Mouse (Mus musculus) heart, adult 8-10 months (tissue): Measurements from ENCODE around the gene Trappc6b. TPM values are rescaled to one million over a fixed set of nuclear protein-coding genes. Genes with fewer than 3 reads are reported as not detected.
A peak's percentile ranks its signal among the peaks of the same experiment; 100 is the strongest.

Source experiments
- DNase-seq: peaks from one replicate; pipeline ENCODE4 v3.0.0; 2022; ENCODE audit warnings: low spot score
- total RNA-seq, 4 experiments: library from RNA; stranded (reverse); gene quantifications; 2 replicates each; pipeline ENCODE4 v1.2.4; 2022

The Trappc6b gene
- total RNA-seq, 4 experiments from 2014 or later, result 57.6 to 75.2 (median 68.7) TPM

DNA sequence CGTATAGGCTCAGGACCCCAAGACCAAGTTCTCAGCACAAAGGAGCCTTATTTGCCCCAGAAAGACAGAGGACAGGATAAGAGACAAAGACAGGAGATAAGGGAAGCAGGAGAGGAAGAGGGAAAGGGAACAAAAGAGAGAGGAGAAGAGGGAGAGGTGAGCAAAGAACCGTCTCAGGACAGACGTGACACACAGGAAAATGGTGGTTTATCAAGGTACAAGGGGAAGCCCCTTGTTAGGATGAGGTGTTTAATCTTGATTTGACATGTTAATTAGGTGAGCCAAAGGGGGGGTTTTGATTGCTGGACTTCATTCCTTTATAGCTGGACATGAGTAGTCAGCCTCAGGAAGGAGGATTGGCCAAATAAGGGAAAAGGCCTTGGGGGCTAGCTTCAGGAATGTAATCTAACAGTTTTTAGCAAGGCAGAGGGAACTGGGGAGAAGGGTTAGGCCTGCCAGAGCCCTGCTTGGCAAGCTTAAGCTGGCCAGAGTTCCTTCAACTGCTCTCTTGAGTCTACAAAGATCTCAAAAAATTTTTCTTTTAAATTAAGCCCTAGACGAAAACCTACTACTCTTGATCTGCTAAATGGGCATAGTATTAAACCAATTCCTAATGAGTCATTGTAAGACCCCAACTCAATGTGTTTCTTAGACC, 5.9 kb downstream of the Trappc6b start:
- no peak for DNase-seq

DNA sequence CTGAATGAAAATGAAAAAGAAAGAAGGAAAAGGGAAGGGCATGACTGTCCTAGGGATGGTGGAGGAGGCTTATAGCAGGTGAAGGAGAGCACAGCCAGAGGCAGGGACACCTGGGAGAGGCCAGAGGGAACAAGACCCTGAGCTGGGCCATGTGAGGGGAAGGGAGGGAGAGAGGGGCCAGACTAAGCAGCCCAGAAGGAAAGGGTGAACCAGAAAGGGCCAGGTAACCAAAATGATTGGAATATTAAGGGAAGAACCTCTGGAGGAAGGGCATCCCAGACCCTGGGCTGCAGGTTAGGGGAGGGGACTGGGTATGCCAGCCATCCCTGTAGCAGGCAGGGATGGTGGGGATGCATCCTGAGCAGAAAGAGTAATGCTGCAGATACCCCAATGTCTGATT, 7.3 kb downstream of the Trappc6b start:
- DNase-seq, result no peak

DNA sequence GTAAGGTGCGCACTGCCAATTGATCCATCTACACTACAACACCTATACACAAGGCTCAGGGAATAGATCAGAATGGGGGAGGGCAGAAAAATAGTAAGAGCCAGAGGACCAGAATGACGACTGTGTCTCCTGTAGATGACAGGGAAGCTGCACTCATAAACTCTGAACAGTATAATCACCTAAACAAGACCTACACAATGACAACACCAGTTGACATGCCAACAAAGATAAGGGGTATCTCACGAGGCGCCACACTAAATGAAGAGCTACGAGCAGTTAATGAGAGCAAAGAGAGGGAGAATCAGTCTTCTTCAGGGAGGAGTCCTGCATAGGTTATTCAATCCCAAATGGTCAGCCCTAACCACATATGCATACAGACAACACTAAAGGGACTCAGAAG, 8.1 kb downstream of the Trappc6b start:
- no peak for DNase-seq

DNA sequence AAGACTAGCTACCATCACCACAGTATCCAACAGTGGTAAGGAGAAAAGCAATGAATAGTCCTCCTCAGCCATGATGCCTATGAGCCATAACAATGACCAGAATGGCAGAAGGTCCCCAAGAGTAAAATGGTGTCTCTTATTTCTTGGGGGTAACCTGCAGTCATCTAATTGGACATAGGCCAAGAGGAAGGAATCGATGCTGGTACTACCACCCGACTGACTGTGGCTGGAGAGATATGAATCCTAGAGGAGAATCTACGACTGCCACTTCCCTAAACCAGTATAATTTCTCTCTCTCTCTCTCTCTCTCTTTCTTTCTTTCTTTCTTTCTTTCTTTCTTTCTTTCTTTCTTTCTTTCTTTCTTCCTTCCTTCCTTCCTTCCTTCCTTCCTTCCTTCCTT, 8.8 kb downstream of the Trappc6b start:
- no peak for DNase-seq

- no peak for DNase-seq
Measured at GRCm38 (mm10) chr12:59040851-59041250, 20.4 kb downstream of the Trappc6b start.

- DNase-seq, result peak; percentile 13
Measured at GRCm38 (mm10) chr12:59039971-59040844, 21.1 kb downstream of the Trappc6b start.

DNA sequence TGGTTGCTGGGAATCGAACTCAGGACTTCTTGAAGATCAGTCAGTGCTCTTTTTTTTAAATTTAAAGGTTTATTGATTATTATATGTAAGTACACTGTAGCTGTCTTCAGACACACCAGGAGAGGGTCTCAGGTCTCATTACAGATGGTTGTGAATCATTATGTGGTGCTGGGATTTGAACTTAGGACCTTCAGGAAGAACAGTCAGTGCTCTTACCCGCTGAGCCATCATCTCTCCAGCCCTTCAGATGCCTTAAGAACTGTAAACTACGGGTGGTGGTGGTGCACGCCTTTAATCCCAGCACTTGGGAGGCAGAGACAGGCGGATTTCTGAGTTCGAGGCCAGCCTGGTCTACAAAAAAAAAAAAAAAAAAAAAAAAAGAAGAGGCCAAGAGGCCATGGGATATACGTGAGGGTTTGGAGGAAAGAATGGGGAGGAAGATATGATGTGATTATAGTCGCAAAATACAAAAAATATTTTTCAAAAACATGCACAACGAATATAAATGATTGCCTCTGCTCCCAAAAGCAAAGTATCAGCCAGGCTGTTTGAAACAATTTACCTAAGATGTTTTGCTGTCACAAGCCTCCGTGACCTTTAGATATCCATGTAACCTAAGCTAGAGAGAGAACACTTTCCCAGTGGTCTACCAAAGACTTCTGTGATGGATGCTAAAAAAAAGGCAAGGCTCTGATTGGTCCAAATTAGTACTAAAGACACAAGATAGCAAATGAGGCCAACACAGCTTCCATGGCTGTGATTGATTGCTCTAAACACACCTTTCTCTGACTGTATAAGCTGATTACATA, 21.9 kb downstream of the Trappc6b start:
- no peak for DNase-seq

DNA sequence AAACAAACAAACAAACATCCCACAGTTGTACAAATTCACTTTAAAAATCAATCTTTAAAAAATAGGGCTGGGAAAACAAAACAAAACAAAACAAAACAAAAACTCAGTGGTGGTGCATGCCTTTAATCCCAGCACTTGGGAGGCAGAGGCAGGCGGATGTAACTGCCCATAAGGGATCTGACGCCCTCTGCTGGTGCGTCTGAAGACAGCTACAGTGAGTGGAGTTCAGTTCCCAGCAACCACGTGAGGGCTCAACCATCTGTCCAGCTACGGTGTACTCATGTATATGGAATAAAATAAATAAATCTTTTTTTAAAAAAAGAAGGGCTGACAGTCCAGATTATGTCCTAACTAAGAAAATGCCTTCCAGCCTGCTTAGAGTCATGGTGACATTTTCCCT, 29.2 kb downstream of the Trappc6b start:
- DNase-seq, result no peak

GRCm38 (mm10) chr12:59021306-59021705, 40.0 kb downstream of the Trappc6b start:
- DNase-seq, result no peak

- DNase-seq, result no peak
Measured at GRCm38 (mm10) chr12:59019891-59020290, 41.4 kb downstream of the Trappc6b start.

DNA sequence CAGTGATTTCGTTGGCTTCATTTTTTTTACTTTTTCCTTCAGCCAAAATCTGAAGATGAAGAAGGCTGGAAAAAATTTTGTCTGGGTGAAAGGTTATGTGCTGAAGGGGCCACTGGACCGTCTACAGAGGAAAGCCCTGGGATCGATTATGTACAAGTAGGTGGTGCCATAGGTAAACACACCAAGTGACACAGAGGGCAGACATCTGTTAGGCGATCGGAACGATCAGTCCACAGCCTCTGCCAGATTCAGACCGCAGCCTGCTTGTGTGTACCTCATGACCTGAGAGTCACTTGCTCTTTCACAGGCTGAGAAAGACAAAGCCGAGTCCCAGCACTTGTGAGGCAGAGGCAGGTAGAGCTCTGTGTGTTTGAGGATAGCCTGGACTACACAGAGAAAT, 43.3 kb downstream of the Trappc6b start:
- no peak for DNase-seq

DNA sequence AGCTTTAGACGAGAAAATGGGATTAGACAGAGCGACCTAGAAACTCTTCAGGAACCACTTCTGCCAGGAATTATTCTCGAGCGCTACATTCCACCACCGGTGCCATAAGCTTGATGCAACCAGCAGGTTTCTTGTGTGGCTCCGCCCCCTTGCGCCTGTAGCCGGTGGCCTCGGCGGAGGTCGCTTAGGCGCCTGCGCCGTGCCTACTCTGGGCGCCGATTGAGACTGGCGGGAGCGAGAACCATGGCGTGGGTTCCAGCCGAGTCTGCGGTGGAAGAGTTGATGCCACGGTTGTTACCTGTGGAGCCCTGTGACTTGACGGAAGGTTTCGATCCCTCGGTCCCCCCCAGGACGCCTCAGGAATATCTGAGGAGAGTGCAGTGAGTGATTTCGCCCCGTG, 48.0 kb downstream of the Trappc6b start, which contains the start of gene Gemin2:
Gemin2 (plus strand) TSS at position 160 of the 400 bp plus-strand sequence.
- DNase-seq, result peak; percentile 89

GRCm38 (mm10) chr12:59012710-59013091, 48.6 kb downstream of the Trappc6b start:
- DNase-seq, result peak; percentile 6

DNA sequence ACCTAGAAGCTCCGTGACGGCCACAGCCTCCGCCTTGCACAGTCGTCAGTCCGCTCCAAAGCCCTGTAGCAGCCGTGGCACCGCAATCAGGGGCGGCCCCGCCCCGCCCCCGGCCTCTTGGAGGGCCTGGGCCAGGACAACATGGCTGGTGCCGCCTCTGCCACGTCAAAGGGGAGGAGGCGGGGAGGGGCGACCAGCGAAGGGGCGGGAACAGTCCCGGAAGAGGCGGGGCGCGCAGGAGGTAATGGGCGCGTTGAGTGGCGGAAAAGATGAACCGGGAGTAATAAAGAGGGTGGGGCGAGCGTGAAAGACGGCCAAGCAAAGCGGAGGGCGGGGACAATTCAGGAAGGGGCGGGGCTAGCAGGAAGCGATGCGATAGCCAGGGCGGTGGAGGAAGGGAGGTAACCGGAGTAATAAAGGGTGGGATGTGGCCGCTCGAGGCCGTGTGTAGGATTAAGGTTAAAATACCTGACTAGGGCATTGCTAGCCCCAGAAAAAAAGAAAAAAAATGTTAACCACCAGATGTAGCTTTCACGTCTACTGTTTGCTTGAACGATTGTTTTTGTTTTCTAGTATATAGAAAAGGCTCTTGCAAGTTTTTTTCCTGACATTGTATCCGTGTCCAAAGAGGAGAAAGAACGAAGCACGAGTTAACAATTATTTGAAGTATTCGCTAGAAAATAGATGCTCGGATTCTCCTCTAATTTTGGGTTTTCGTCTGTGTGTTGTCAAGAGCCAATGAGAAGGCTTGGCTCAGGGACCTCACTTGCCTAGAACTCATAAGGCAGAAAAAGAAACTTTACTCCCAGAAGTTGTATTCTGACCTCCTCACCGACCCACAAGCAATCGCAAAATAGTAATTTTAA, 49.2 kb downstream of the Trappc6b start, which contains the start of gene Sec23a:
Sec23a (minus strand) TSS at position 174 of the 866 bp plus-strand sequence.
- peak; percentile 98 for DNase-seq

DNA sequence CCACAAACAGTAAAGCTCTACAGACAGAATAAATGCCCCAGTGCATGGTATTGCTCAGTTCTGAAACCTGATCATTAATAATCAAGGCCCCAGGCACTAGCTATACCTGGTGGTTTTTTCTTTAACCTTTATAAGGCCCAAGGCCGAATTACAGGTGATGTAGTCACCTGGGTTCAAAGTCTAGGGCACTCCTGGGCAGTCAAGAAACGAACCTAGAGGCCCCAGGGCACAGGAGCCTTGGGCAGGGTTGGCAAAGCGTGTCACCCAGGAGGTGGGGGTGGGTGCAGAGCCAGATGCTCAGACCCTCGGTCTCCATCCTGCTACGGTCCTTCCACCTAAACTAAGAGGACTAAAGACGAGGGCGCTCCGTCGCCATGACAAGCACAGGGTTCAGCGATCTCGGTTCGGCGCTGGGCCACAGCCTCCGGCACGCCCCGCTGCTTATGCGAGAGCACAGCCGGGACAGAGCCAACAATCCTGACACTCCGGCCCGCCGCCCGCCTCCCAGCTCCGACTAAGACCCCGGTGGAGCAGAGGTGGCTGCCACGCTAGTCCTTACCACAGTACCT, 49.9 kb downstream of the Trappc6b start:
- no peak for DNase-seq

DNA sequence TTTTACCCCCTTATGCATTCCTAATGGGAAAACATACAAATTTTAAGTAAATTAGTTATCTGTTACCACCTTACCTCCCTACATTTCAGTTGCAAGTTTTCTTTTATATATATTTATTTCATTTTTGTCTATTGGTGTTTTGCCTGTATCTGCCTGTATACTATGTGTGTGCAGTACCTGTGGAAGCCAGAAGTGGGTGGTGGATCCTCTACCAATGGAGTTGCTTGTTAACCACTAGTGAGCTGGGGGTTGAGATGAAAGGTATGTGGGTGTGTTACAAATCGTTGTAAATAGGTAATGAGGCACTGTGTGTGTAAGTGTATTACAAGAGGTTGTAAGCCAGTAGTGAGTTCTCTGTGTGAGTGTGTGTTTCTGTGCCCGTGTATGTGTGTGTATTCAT, 50.8 kb downstream of the Trappc6b start:
- no peak for DNase-seq
